Mouse (Mus musculus) embryonic facial prominence, embryonic 11.5 days (tissue): ENCODE measurements around the gene Tpcn2. TPM values are rescaled to one million over a fixed set of nuclear protein-coding genes. Genes with fewer than 3 reads are reported as not detected.

Experiments
- ATAC-seq: fragments of 200-750 bp; cut with Nextera tagmentation; replicated peaks from 2 replicates; pipeline ENCODE4 v1.8.0; 2017; ENCODE audit warnings: low read depth; ENCODE audit not compliant: insufficient number of reproducible peaks, low FRiP score, low TSS enrichment
- DNase-seq: peaks from one replicate; pipeline ENCODE4 v3.0.0-alpha.2; 2015; ENCODE audit warnings: low spot score
- H3K27ac ChIP-seq: fragments of 300-500 bp; sonication (generic); replicated peaks from 2 replicates; pipeline ENCODE4 v1.5.1; 2014; ENCODE audit warnings: mild to moderate bottlenecking, low read depth, low read length, control low read depth
- H3K27me3 ChIP-seq: fragments of 300-500 bp; sonication (generic); 2 replicates; pipeline ENCODE4 v1.6.1; 2014; ENCODE audit warnings: mild to moderate bottlenecking, low read length, moderate library complexity, mixed read lengths; ENCODE audit not compliant: control insufficient read depth, insufficient read depth
- H3K36me3 ChIP-seq: fragments of 300-500 bp; sonication (generic); replicated peaks from 2 replicates; pipeline ENCODE4 v1.6.1; 2014; ENCODE audit warnings: low read depth, mild to moderate bottlenecking, low read length, moderate library complexity, mixed read lengths; ENCODE audit not compliant: control insufficient read depth, insufficient read depth
- H3K4me1 ChIP-seq: fragments of 300-500 bp; sonication (generic); 2 replicates; pipeline ENCODE4 v1.6.1; 2014; ENCODE audit warnings: low read length, mixed read lengths; ENCODE audit not compliant: control insufficient read depth, insufficient read depth
- H3K4me2 ChIP-seq: fragments of 300-500 bp; sonication (generic); 2 replicates; pipeline ENCODE4 v1.6.1; 2014; ENCODE audit warnings: low read depth, mild to moderate bottlenecking, control low read depth, low read length, moderate library complexity
- H3K4me3 ChIP-seq: fragments of 300-500 bp; sonication (generic); 2 replicates; pipeline ENCODE4 v1.5.1; 2014; ENCODE audit warnings: low read depth, low read length, control low read depth
- H3K9ac ChIP-seq: fragments of 300-500 bp; sonication (generic); replicated peaks from 2 replicates; pipeline ENCODE4 v1.6.1; 2014; ENCODE audit warnings: mild to moderate bottlenecking, control low read depth, low read length
- H3K9me3 ChIP-seq: fragments of 300-500 bp; sonication (generic); replicated peaks from 2 replicates; pipeline ENCODE4 v1.6.1; 2016; ENCODE audit warnings: mild to moderate bottlenecking, low read length, inconsistent platforms, mixed read lengths; ENCODE audit not compliant: control insufficient read depth
- WGBS: fragments of 180-500 bp; shearing (Covaris S2); extraction: QIAGEN DNeasy Blood & Tissue Kit; methylation state at CpG from one replicate; pipeline ENCODE4 v1.1.7; 2014; 5-methylcytosine and 5-hydroxymethylcytosine counted together
- polyA plus RNA-seq: library from polyadenylated mRNA; unstranded; fragments of >200 nt; fragmentation: Nextera tagmentation; extraction: Ambion mirVana; gene quantifications from 2 replicates; pipeline ENCODE4 v1.2.1, GENCODE M21; 2014

Tpcn2 gene
- polyA plus RNA-seq, 1 experiment from 2014 or later: 2.2 TPM

GRCm38 (mm10) chr7:145199711-145200110 lies 84.1 kb downstream of the Tpcn2 start:
- Histone ChIP-seq H3K27me3 (no peaks in the 10 kb centered on the region), H3K27ac (no peak overlapping the region), H3K4me3 (no peak overlapping the region), H3K36me3 (no peaks in the 10 kb centered on the region), H3K9ac (no peak overlapping the region), H3K4me1 (0 out of 2 replicates have a peak, but pooled peaks cover 6% of the 10 kb centered on the region), H3K9me3 (no peaks in the 10 kb centered on the region), H3K4me2 (no peak overlapping the region)
- DNase-seq: no peak
- WGBS: 56% methylated on average over 2 of the region's 2 CpGs
- ATAC-seq: no peak

- Histone ChIP-seq H3K36me3 (no peaks in the 10 kb centered on the region), H3K9ac (no peak overlapping the region), H3K4me1 (0 out of 2 replicates have a peak, but pooled peaks cover 6% of the 10 kb centered on the region), H3K4me2 (no peak overlapping the region), H3K27ac (no peak overlapping the region), H3K9me3 (no peaks in the 10 kb centered on the region), H3K27me3 (no peaks in the 10 kb centered on the region), H3K4me3 (no peak overlapping the region)
- WGBS: 50% methylated on average over 4 of the region's 4 CpGs
- ATAC-seq (no peak), DNase-seq (no peak)
Observed at GRCm38 (mm10) chr7:145198223-145198714, 85.5 kb downstream of the Tpcn2 start.

- Histone ChIP-seq H3K4me2 (no peak overlapping the region), H3K9me3 (no peaks in the 10 kb centered on the region), H3K27ac (no peak overlapping the region), H3K4me1 (0 out of 2 replicates have a peak, but pooled peaks cover 6% of the 10 kb centered on the region), H3K27me3 (no peaks in the 10 kb centered on the region), H3K4me3 (no peak overlapping the region), H3K9ac (no peak overlapping the region), H3K36me3 (no peaks in the 10 kb centered on the region)
- WGBS: 44% methylated on average over 3 of the region's 3 CpGs
- ATAC-seq: no peak
- no peak for DNase-seq
Observed at GRCm38 (mm10) chr7:145197711-145198110, 86.1 kb downstream of the Tpcn2 start.

- Histone ChIP-seq H3K9ac (no peak overlapping the region), H3K27me3 (no peaks in the 10 kb centered on the region), H3K9me3 (no peaks in the 10 kb centered on the region), H3K27ac (no peak overlapping the region), H3K4me1 (0 out of 2 replicates have a peak, but pooled peaks cover 6% of the 10 kb centered on the region), H3K4me2 (no peak overlapping the region), H3K4me3 (no peak overlapping the region), H3K36me3 (no peaks in the 10 kb centered on the region)
- DNase-seq (no peak), ATAC-seq (no peak)
- 88% methylated on average over 3 of the region's 3 CpGs for WGBS
Observed at GRCm38 (mm10) chr7:145197042-145197441, 86.8 kb downstream of the Tpcn2 start.

- H3K9me3 ChIP-seq: no peaks in the 10 kb centered on the region
- H3K36me3 ChIP-seq: no peaks in the 10 kb centered on the region
- no peaks in the 10 kb centered on the region for H3K27me3 ChIP-seq
- 0 out of 2 replicates have a peak, but pooled peaks cover 6% of the 10 kb centered on the region for H3K4me1 ChIP-seq
- no peak overlapping the region for H3K27ac ChIP-seq
- no peak for ATAC-seq
- WGBS: 84% methylated on average over 6 of the region's 6 CpGs
- no peak overlapping the region for H3K9ac ChIP-seq
- DNase-seq: no peak
- no peak overlapping the region for H3K4me2 ChIP-seq
- H3K4me3 ChIP-seq: no peak overlapping the region
Observed at GRCm38 (mm10) chr7:145196340-145196739, 87.5 kb downstream of the Tpcn2 start.

- Histone ChIP-seq H3K9me3 (no peaks in the 10 kb centered on the region), H3K27me3 (no peaks in the 10 kb centered on the region), H3K36me3 (no peaks in the 10 kb centered on the region), H3K27ac (no peak overlapping the region), H3K4me1 (0 out of 2 replicates have a peak, but pooled peaks cover 6% of the 10 kb centered on the region), H3K4me2 (no peak overlapping the region), H3K4me3 (no peak overlapping the region), H3K9ac (no peak overlapping the region)
- WGBS: 56% methylated on average over 5 of the region's 5 CpGs
- DNase-seq: no peak
- no peak for ATAC-seq
Observed at GRCm38 (mm10) chr7:145195186-145195927, 88.5 kb downstream of the Tpcn2 start.

- 78% methylated on average over 3 of the region's 3 CpGs for WGBS
- DNase-seq: no peak
Observed at GRCm38 (mm10) chr7:145194455-145195161, 89.2 kb downstream of the Tpcn2 start.

GRCm38 (mm10) chr7:145192836-145193235 lies 91.0 kb downstream of the Tpcn2 start:
- no peak overlapping the region for H3K4me2 ChIP-seq
- no peak overlapping the region for H3K9ac ChIP-seq
- H3K4me1 ChIP-seq: no peaks in the 10 kb centered on the region
- ATAC-seq (no peak), DNase-seq (no peak)
- no peaks in the 10 kb centered on the region for H3K27me3 ChIP-seq
- no peaks in the 10 kb centered on the region for H3K9me3 ChIP-seq
- WGBS: 83% methylated on average over 6 of the region's 6 CpGs
- H3K27ac ChIP-seq: no peak overlapping the region
- no peak overlapping the region for H3K4me3 ChIP-seq
- no peaks in the 10 kb centered on the region for H3K36me3 ChIP-seq

More at GRCm38 (mm10) chr7:145194455-145195161, 89.2 kb downstream of the Tpcn2 start:
- H3K4me2 ChIP-seq: no peak overlapping the region
- H3K9me3 ChIP-seq: no peaks in the 10 kb centered on the region
- ATAC-seq: no peak
- no peak overlapping the region for H3K9ac ChIP-seq
- no peaks in the 10 kb centered on the region for H3K27me3 ChIP-seq
- no peaks in the 10 kb centered on the region for H3K36me3 ChIP-seq
- H3K27ac ChIP-seq: no peak overlapping the region
- 0 out of 2 replicates have a peak, but pooled peaks cover 6% of the 10 kb centered on the region for H3K4me1 ChIP-seq
- H3K4me3 ChIP-seq: no peak overlapping the region
